Mouse (Mus musculus) central nervous system, embryonic 11.5 days (tissue): Measurements from ENCODE around the gene 3110001I22Rik. TPM values are rescaled to one million over a fixed set of nuclear protein-coding genes. Genes with fewer than 3 reads are reported as not detected.

Experiments
- polyA plus RNA-seq: library from polyadenylated mRNA; depleted of rRNA; stranded (reverse); fragments of >200 nt; gene quantifications from 2 replicates; pipeline ENCODE4 v1.2.3, GENCODE M21; 2012; rRNA removed

3110001I22Rik gene
- polyA plus RNA-seq, result 7.1 and 7.2 TPM in 2 replicates

GRCm38 (mm10) chr16:13671685-13672385 lies at the start of gene 3110001I22Rik, which contains the start of gene Bfar:
Gene 3110001I22Rik, plus strand, starts transcription at chr16:13671929.
Gene Bfar, plus strand, starts transcription at chr16:13671858.

GRCm38 (mm10) chr16:13667878-13668343 lies 3.8 kb upstream of the 3110001I22Rik start, which contains the start of gene Parn:
Gene Parn, minus strand, starts transcription at chr16:13668170.

Other genes with a start within 250 kb of the 3110001I22Rik start
- 21.0 and 23.4 TPM in 2 replicates for gene Parn, start 3.8 kb upstream of the 3110001I22Rik start, polyA plus RNA-seq
- gene Bfar, start 71 bp upstream of the 3110001I22Rik start, polyA plus RNA-seq, result 43.6 and 48.8 TPM in 2 replicates
- 0.09 and 0.14 TPM in 2 replicates for gene Pla2g10, start 59.1 kb downstream of the 3110001I22Rik start, polyA plus RNA-seq
- gene Rrn3, start 108.8 kb downstream of the 3110001I22Rik start, polyA plus RNA-seq, result 36.6 and 47.3 TPM in 2 replicates
- 60.7 and 102 TPM in 2 replicates for gene Ntan1, start 146.9 kb downstream of the 3110001I22Rik start, polyA plus RNA-seq
- 59.5 and 68.5 TPM in 2 replicates for gene Pdxdc1, start 231.2 kb downstream of the 3110001I22Rik start, polyA plus RNA-seq
- 1.6 and 3.1 TPM in 2 replicates for gene Mpv17l, start 231.2 kb downstream of the 3110001I22Rik start, polyA plus RNA-seq